Mouse (Mus musculus) embryonic facial prominence, embryonic 13.5 days (tissue): Measurements from ENCODE around the gene Zyg11b. TPM values are rescaled to one million over a fixed set of nuclear protein-coding genes. Genes with fewer than 3 reads are reported as not detected.

Experiments
- polyA plus RNA-seq: library from polyadenylated mRNA; unstranded; fragments of >200 nt; fragmentation: Nextera tagmentation; extraction: Ambion mirVana; gene quantifications from 2 replicates; pipeline ENCODE4 v1.2.1, GENCODE M21; 2015

Gene Zyg11b
- polyA plus RNA-seq, 1 experiment from 2014 or later: 13.0 TPM

Other genes starting within 250 kb of the Zyg11b start
- 0.90 and 1.4 TPM in 2 replicates for gene Podn, start 204.7 kb downstream of the Zyg11b start, polyA plus RNA-seq
- 176 and 190 TPM in 2 replicates for gene Scp2, start 156.1 kb downstream of the Zyg11b start, polyA plus RNA-seq
- 45.0 and 47.9 TPM in 2 replicates for gene Echdc2, start 135.7 kb downstream of the Zyg11b start, polyA plus RNA-seq
- 0.14 TPM in 1 of 2 replicates, not detected in the other for gene Zyg11a, start 83.0 kb downstream of the Zyg11b start, polyA plus RNA-seq
- 49.2 and 50.9 TPM in 2 replicates for gene Coa7, start 27.0 kb upstream of the Zyg11b start, polyA plus RNA-seq
- 2.1 and 2.8 TPM in 2 replicates for gene Shisal2a, start 82.3 kb upstream of the Zyg11b start, polyA plus RNA-seq
- 86.0 and 102 TPM in 2 replicates for gene Gpx7, start 105.9 kb upstream of the Zyg11b start, polyA plus RNA-seq
- gene Tut4, start 158.3 kb upstream of the Zyg11b start, polyA plus RNA-seq: 103 and 125 TPM in 2 replicates